In the genomic region with DNA sequence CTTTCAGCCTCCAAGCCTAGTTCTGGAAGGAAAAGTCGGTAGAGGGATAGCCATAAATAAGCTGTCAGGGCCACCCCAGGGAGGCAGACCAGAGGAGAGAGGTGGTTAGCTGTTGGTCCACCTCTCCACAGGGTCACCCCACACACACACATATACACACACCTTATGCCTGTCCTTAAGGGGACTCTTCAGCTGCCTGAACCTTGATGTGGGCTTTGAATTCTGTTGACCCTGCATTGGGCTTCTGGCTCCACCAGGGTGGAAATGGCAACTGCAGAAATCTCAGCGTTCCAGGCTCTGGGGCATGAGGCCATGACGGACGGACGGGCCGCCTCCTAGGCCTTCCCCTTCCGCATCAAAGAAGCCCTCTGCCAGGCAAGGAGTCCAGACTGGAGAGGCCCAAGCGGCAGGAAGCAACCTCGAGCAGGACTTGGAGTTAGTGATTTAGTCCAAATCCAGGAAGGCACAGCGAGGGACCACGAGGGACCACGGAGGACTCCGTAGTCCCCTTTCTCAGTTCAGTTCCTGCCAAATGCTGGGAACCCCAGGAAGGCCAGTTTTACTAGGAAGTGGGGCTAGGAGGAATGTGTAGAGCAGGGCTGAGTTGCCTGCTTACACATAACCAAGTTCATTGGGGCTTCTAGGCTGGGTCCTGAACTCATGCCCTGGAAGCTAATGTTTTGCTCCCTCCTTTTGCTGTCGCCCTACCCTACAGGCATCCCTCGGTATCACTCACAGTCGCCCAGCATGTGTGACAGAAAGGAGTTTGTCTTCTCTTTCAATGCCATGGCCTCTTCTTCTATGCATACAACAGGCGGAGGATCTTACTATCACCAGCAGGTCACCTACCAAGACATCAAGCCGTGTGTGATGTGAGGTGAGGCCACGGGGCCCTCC, we compare ENCODE assay signal across 14 mouse cellular contexts. TPM values are rescaled to one million over a fixed set of nuclear protein-coding genes. Genes with fewer than 3 reads are reported as not detected.
DNase-seq lines count a peak whose midpoint lies in the region; ATAC-seq and TF ChIP-seq lines count a peak whose summit lies in the region.
"Had no signal": no experiment of that assay in that cellular context is flagged by ENCODE, and none has a peak within 500 bp of the region (broad histone marks: within the 10 kb centered on the region; RNA-seq: fewer than 3 reads in every experiment).

No protein-coding gene starts in this region.

- WGBS in lung, adult 2 months = 20% methylated on average over 19 of the region's 19 CpGs
- WGBS in liver, embryonic 12.5 days (ENCODE audit: insufficient replicate concordance) = 16% methylated on average over 19 of the region's 19 CpGs
- WGBS in neural tube, embryonic 15.5 days = 11% methylated on average over 19 of the region's 19 CpGs

- H3K36me3 ChIP-seq in liver, embryonic 12.5 days = no peaks in the 10 kb centered on the region
- no peaks in the 10 kb centered on the region for H3K36me3 ChIP-seq in neural tube, embryonic 15.5 days
- H3K36me3 ChIP-seq: hindbrain, embryonic 12.5 days had no signal

- H3K4me1 ChIP-seq in lung, adult 2 months (ENCODE audit: control insufficient read depth, insufficient read depth, low read length) = 0 out of 2 replicates have a peak, but pooled peaks cover 5% of the 10 kb centered on the region
- no peaks in the 10 kb centered on the region for H3K4me1 ChIP-seq in liver, embryonic 12.5 days
- peaks cover 31% of the 10 kb centered on the region for H3K4me1 ChIP-seq in neural tube, embryonic 15.5 days

- TF ChIP-seq POLR2A in lung, adult 2 months (IDR thresholded peaks at IDR 0.05; ENCODE audit: borderline replicate concordance, extremely low read depth, low read depth, low read length) = peak; percentile 4; the same call in 1 of the 2 replicates

- peaks cover 100% of the 10 kb centered on the region for H3K27me3 ChIP-seq in liver, embryonic 12.5 days (replicated peaks)
- peaks cover 97% of the 10 kb centered on the region for H3K27me3 ChIP-seq in neural tube, embryonic 15.5 days (replicated peaks)

- no peak overlapping the region for H3K27ac ChIP-seq in liver, embryonic 12.5 days
- H3K27ac ChIP-seq in neural tube, embryonic 15.5 days (replicated peaks) = no peak overlapping the region
- H3K27ac ChIP-seq: hindbrain, embryonic 12.5 days had no signal

- peak overlapping the region; percentile 96 for H3K4me3 ChIP-seq in lung, adult 2 months (replicated peaks; ENCODE audit: extremely low read depth, low read depth, low read length)
- H3K4me3 ChIP-seq in liver, embryonic 12.5 days = peak overlapping the region; percentile 43
- peak overlapping the region; percentile 8; the same call in 1 of the 2 replicates for H3K4me3 ChIP-seq in neural tube, embryonic 15.5 days (replicated peaks)
- H3K4me3 ChIP-seq: hindbrain, embryonic 12.5 days; myocyte had no signal

- peak overlapping the region; percentile 28 for H3K4me2 ChIP-seq in liver, embryonic 12.5 days
- H3K4me2 ChIP-seq in neural tube, embryonic 15.5 days = 0 out of 2 replicates have a peak overlapping the region, but pooled peaks have one; percentile 2

- no peak for ATAC-seq in liver, embryonic 12.5 days
- ATAC-seq in neural tube, embryonic 15.5 days (ENCODE audit: low FRiP score) = no peak

- TF ChIP-seq CTCF in lung, adult 2 months (IDR thresholded peaks at IDR 0.05; ENCODE audit: insufficient read depth, low read length) = no peak

- H3K9ac ChIP-seq in liver, embryonic 12.5 days = peak overlapping the region; percentile 62
- no peak overlapping the region for H3K9ac ChIP-seq in neural tube, embryonic 15.5 days (replicated peaks)
- H3K9ac ChIP-seq: hindbrain, embryonic 12.5 days had no signal

- H3K9me3 ChIP-seq in liver, embryonic 12.5 days (replicated peaks) = no peaks in the 10 kb centered on the region
- no peaks in the 10 kb centered on the region for H3K9me3 ChIP-seq in neural tube, embryonic 15.5 days (replicated peaks)
- H3K9me3 ChIP-seq: hindbrain, embryonic 12.5 days had no signal

- peak; percentile 46 for DNase-seq in embryo, embryonic 10.5 days (ENCODE audit: low spot score)
- DNase-seq in embryo, embryonic 9.5 days (ENCODE audit: extremely low spot score) = no peak
- DNase-seq in lung, adult 2 months = peak; percentile 36
- DNase-seq in lung, postnatal 25 days (ENCODE audit: low spot score) = no peak
- DNase-seq in urinary bladder, adult 2 months (ENCODE audit: low spot score) = no peak
- no peak for DNase-seq in c-Kit-positive CD71-positive TER-119-positive erythroid progenitor cells, embryonic 14.5 days (ENCODE audit: low spot score)
- DNase-seq: cerebellum, postnatal 10 days; gastrocnemius, postnatal 10 days; kidney, postnatal 14 days had no signal

RNA-seq across cellular contexts. Expression of gene Foxf1, which starts 2.1 kb away (rescaled TPM):
- polyA plus RNA-seq in lung, adult 2 months (2012; rRNA removed) = 194 and 406 TPM in 2 replicates
- 14.9 and 16.9 TPM in 2 replicates for polyA plus RNA-seq in liver, embryonic 12.5 days (2016; fragmentation: Nextera tagmentation; extraction: Ambion mirVana)
- polyA plus RNA-seq in neural tube, embryonic 15.5 days (2015; fragmentation: Nextera tagmentation; extraction: Ambion mirVana) = 1.6 and 15.7 TPM in 2 replicates
- 104 and 117 TPM in 2 replicates for polyA plus RNA-seq in urinary bladder, adult 2 months (2012; rRNA removed)
- polyA plus RNA-seq: myocyte had no signal

RNA-seq across cellular contexts. Expression of gene Mthfsd, which starts 21.9 kb away (rescaled TPM):
- 44.7 and 51.6 TPM in 2 replicates for polyA plus RNA-seq in lung, adult 2 months (2012; rRNA removed)
- polyA plus RNA-seq in liver, embryonic 12.5 days (2016; fragmentation: Nextera tagmentation; extraction: Ambion mirVana) = 30.5 and 32.4 TPM in 2 replicates
- polyA plus RNA-seq in neural tube, embryonic 15.5 days (2015; fragmentation: Nextera tagmentation; extraction: Ambion mirVana) = 50.6 and 52.5 TPM in 2 replicates
- polyA plus RNA-seq in urinary bladder, adult 2 months (2012; rRNA removed) = 95.5 and 139 TPM in 2 replicates

RNA-seq across cellular contexts. Expression of gene Foxc2, which starts 29.7 kb away (rescaled TPM):
- 1.4 and 1.6 TPM in 2 replicates for polyA plus RNA-seq in lung, adult 2 months (2012; rRNA removed)
- polyA plus RNA-seq in liver, embryonic 12.5 days (2016; fragmentation: Nextera tagmentation; extraction: Ambion mirVana) = 0.94 and 1.2 TPM in 2 replicates
- polyA plus RNA-seq in neural tube, embryonic 15.5 days (2015; fragmentation: Nextera tagmentation; extraction: Ambion mirVana) = 3.4 TPM in 2 replicates
- 0.47 and 1.0 TPM in 2 replicates for polyA plus RNA-seq in urinary bladder, adult 2 months (2012; rRNA removed)

RNA-seq across cellular contexts. Expression of gene Foxl1, which starts 41.5 kb away (rescaled TPM):
- polyA plus RNA-seq in lung, adult 2 months (2012; rRNA removed) = 2.5 and 3.0 TPM in 2 replicates
- 0.35 and 0.41 TPM in 2 replicates for polyA plus RNA-seq in liver, embryonic 12.5 days (2016; fragmentation: Nextera tagmentation; extraction: Ambion mirVana)
- 0.15 and 0.51 TPM in 2 replicates for polyA plus RNA-seq in neural tube, embryonic 15.5 days (2015; fragmentation: Nextera tagmentation; extraction: Ambion mirVana)
- polyA plus RNA-seq in urinary bladder, adult 2 months (2012; rRNA removed) = 3.4 and 5.0 TPM in 2 replicates
- polyA plus RNA-seq: testis, adult 2 months had no signal

Comparison
In these comparisons a context has a peak if more than half of its experiments do, and no peak if none do; other contexts are left out.
1. DNase-seq: peak in embryo, embryonic 10.5 days (single experiment) and lung, adult 2 months (single experiment); none in embryo, embryonic 9.5 days (single experiment), lung, postnatal 25 days (single experiment), urinary bladder, adult 2 months (single experiment) and c-Kit-positive CD71-positive TER-119-positive erythroid progenitor cells, embryonic 14.5 days (single experiment).
2. H3K4me3 ChIP-seq: peak in every context shown above with its lines; median percentile 96 in lung, adult 2 months; 43 in liver, embryonic 12.5 days; 8 in neural tube, embryonic 15.5 days.